Mouse (Mus musculus): ENCODE measurements at regions not wholly inside any gene's neighbourhood (a gene's known extent, or its start where the extent isn't known, plus 50 kb on each side); places are given as distances from the start of the nearest gene placed in this dataset.
A peak's percentile ranks its signal among the peaks of the same experiment; 100 is the strongest.

DNA sequence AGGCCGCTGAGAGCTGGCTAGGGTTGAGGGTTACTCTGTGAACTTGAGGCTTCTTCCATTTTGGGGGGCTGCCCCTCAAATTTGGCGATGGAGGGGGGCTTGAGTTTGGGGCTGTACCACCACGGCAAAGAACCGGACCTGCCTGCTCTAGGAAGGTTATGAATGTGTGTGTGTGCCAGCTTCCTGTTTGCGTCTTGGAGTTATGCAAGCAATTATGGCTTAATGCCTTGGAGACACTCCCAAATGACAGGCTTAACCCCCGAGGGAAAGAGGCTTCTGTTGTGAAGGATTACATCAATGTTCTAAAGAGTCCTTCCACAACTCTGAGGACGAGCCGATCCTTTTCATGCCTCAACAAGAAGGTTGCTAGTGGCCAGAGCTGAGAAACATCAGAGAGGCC is 294.1 kb downstream of the Bcl11a start:
- ATAC-seq (ENCODE audit: poor library complexity, severe bottlenecking) = peak; percentile 95

DNA sequence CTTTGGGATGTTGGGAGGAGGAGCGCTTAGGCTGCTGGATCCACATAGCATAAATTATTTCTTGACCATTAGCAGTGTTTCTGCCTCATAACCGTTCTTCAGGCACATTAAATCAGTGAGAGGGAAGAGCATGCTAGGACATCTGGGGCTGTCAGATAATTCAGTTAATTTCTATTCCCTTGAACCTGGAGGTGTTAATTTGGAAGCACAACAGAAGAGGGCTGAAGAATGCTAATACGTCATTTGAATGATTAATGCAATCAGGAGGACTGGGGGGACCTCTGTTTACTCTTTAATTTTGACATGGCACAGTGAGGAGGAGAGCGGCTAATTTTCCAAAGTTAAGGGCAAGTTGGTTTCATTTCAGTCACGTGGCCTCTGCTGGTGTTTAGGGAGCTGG is 294.8 kb downstream of the Bcl11a start:
- no peak for ATAC-seq (ENCODE audit: poor library complexity, severe bottlenecking)

DNA sequence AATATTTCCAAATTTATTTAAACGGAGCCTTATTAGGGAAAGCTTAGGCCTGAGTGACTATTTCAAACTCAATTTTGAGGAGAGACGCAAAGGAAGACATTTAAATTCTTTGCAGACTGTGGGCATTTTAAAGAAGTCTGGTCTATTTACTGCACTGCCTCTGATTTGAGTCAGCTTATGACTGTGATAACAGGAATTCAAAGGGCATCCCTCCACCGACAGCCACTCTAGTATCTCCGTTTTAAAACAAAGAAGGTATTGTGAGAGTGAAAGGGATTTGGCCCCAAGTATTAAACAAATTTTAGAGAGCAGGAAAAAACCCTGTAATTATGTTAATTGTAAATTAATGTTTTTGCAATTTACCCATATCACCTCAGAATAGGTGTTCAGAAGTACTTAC is 295.4 kb downstream of the Bcl11a start:
- no peak for ATAC-seq (ENCODE audit: poor library complexity, severe bottlenecking)

DNA sequence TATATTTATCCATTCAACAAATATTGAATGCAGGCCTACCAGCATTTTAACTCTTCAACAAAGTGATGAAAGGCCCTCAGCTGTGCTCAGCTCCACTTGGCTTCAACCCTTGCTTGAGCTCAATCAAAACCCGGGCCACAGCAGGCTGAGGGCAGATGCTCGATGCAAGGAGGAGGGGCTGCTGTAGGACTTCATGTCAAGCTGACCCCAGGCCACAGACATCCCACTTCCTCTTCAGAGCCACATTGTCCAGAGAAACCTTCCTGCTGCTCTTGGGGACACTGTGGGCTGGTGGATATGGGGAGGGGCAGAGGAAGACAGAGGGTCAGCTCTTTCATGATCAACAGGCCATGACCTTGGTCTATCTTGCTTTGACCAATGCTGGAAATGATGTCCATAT is 299.7 kb downstream of the Bcl11a start:
- no peak for ATAC-seq (ENCODE audit: poor library complexity, severe bottlenecking)

DNA sequence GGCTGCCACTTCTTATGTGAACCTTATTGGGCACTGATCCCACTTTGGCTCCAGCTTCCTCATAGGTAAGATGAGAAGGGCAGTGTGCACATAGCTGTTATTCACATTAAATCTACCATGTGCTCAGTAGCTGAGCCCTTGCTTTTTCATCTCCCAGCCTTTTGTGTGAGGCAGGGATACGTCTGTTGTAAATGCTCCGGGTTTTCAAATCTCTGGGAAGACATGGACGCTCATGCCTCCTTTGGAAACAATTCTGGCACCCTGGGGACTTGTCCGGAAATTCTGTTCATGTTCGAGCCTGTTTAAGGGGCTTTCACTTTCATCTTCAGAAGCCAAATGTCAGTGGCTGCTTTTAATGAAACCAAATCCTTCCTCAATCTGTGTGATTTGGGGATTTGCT is 312.7 kb downstream of the Bcl11a start:
- ATAC-seq (ENCODE audit: poor library complexity, severe bottlenecking) = peak; percentile 64

DNA sequence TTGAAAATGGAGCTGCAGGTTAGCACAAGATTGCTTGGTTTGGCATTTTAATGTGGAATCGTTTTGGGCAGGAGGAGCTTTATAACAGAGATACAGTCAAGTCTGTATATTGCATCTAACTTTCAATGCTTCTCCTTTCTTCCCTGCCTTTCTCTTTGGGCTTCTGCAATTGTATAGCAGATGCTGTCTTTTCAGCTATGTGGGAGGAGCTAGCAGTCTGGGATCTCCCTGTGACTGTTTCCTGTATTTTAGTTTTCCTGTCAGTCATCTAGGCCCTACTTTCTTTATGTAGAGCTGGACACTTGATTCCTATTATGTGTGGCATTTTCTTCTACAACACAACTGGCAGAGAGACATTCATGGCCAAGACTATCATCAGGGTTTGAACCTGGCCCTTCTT is 313.5 kb downstream of the Bcl11a start:
- ATAC-seq (ENCODE audit: poor library complexity, severe bottlenecking) = peak; percentile 60

DNA sequence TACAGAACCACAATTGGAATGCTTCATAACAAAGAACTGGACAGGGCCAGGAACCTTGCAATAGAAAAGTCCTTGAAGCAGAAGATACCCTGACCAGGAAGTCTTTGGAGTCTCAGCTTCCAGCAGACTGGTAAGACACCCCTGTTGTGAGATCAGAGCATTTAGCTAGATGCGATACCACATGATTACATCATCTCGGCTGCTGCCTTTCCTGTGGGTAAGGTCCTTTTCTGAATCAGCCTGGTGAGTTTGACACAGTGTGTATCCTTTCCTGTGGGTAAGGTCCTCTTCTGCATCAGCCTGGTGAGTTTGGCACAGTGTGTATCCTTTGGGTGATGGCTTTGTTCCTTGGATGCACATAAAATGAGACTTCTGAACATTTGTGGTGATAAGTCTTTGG is 317.6 kb downstream of the Bcl11a start:
- ATAC-seq (ENCODE audit: poor library complexity, severe bottlenecking) = peak; percentile 61

DNA sequence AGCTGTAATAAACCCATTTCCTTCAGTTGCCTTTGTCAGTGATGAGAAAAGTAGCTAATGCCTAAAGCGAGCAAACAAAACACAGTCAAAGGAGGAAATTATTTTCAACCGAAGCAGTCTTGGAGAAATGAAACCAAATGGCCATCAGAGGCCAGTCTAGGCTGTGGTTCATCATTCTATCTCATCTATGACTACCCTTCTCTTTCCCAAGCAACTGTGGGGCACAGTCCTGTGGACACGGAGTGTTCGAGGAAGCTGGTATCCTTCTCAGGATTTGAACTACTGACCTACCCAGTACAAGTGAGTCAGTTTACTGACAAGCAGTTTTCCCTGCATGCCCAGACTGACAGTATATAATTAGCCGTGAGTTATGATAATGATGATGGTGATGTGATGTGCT is 319.1 kb downstream of the Bcl11a start:
- peak; percentile 62 for ATAC-seq (ENCODE audit: poor library complexity, severe bottlenecking)

DNA sequence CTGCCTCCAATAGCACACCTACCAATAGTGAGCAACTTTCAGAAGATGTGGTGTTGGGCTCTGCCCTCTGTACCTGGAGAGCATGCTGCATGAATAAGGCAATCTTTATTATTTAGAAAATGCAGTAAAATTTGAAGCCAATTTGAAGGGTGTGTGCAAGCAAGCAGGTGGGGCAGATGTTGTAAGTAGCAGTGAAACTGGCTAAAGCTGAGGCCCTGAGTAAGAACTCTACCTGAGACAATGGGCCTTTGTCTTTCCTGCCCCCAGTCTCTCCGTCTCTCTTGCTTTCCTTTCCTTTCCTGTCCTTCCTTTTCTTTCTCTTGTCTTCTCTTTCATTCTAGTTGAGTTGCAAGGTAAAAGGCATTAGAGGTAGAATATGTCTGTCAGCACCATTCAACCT is 319.9 kb downstream of the Bcl11a start:
- no peak for ATAC-seq (ENCODE audit: poor library complexity, severe bottlenecking)

DNA sequence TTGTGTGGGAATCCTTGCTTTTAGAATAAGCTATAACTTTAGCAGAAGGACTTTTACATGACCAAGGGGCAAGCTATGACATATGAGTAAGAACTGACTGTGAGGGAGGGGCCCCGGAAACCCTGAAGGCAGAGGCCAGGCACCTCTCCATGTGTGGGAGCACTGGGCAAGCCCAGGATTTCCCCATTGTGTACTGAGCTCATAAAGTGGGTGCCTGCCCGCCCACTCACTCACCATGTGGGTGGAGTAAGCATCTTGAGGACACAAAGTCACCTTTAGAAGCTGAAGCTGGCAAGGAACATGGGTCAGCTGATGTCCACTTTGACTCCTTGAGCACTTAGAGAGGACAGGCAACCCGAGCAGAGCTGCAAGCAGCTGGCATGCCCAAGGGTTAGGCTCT is 323.3 kb downstream of the Bcl11a start:
- ATAC-seq (ENCODE audit: poor library complexity, severe bottlenecking) = no peak

DNA sequence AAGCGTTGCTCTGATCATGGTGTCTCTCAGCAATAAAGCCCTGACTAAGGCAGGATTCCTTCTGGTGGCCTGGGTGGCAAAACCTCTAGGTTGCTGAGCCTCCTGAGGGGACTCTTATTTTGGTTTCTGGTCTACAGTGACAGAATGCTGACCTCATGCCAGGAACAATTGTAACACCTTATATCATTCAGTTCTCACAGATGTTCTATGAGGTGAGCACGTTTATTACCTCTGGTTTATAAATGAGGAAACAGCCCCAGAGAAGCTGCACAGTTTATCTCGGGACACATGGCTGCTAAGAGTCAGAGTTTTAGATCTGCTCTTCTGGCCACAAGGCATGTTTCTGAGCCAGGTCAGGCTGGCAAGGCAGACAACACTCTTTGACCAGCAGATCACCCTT is 324.3 kb downstream of the Bcl11a start:
- no peak for ATAC-seq (ENCODE audit: poor library complexity, severe bottlenecking)

DNA sequence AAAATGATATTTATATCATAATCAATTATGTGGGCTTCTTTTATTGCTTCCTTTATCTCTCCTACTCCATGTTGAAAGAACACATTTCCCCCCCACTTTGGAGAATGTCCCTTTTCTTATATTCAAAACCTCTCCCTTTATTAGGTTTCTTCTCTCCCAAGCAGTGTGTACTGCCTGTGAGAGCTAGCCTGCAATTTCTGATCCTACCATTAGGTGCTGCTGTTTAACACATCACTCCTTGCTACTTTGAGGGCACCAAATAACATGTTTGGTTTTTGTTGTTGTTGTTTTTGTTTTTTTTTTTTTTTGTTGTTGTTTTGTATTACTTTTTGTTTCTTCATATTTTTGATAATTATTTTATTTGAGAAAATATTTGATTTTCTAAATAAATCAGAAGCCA is 336.9 kb downstream of the Bcl11a start:
- ATAC-seq (ENCODE audit: poor library complexity, severe bottlenecking) = peak; percentile 72; the same call in 1 of the 2 replicates

DNA sequence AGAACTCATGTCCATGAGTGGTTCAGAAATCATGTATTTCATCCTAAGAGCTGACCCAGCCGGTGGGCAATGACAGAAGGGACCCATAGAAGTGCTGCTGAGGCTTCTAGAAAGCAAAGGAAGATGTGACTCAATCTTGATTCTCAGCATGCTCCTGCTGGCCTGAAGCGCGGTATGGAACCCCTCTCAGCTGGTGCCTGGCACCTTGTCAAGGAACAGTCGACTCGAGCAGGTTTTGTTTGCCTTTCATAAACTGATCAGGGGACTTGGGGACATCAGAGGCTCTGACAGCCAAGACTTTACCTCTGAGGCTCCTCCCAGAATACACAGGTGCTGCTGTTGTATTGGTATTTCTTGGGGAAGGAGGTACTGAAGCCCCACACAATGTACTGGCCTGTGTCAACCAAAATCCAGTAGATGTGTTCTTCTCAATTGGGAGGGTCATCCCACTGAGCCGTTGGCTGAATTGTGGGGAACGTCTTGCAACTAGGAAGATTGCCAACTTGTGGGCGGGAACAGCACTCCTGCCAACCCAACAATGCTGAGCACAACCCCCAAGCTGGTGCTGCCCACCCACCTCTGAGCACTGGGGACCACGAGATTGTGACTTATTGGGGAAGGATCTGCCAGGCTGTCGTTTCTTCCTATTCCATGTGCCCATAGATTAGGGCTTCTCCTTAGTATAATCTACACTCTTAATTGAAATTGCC is 344.4 kb downstream of the Bcl11a start:
- no peak for ATAC-seq (ENCODE audit: poor library complexity, severe bottlenecking)

DNA sequence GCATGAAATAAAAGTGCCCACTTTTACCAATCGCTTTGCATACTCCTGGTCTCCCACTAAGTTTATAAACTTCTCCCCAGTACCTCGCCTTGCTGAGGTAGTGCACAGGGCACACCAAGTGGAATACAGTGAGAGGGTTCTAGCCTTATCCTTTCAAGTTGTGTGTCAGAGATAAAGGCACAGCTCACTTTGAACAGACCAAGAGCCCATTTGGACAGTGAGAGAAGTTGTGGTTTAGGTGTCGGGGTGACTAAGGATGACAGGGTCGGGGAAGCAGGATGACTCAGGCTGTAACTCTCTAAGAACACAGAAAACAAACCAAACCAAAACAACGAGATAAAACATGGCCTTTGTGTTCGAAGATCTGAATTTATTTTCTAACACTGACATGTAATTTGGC is 345.4 kb downstream of the Bcl11a start:
- no peak for ATAC-seq (ENCODE audit: poor library complexity, severe bottlenecking)

DNA sequence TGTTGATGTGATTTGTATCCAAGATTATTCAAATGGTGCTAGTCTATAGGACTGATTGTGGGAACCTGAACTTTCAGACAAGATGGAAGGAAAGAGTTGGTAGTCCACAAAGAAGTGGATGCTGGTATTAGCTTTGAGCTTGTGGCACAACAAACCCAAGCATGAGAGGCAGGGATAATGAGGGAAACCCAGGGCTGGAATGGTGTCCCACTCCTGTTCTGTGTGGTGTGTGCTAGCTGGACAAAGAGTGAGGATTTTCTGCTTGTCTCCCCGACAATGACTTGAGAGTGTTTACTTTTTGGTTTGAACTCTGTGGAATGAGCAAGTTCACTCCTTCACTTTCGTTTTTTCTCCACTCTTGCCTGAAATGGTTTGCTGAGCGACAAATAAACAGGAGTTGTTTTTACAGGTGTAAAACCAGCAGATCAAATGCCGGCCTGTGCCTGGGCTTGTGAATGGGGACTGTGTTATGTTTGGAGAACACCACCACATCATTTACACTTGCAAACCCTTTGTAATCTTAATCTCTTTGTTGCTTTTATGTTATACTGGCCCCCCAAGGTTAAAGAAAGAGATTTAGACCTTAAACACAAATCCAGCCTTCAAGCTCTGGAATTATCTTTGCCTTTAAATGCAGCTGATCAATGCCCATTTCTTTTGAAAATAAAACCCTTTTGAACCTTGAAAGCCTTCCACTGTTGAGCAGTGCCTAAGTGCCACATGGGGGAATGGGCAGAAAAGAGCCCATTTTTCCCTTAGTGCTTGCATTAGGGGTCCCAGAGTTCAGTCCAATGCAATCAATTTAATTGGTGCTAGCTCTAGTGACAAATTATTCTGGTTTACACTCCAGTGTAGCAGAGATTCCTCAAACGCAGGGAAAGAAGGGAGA is 349.4 kb downstream of the Bcl11a start:
- no peak for ATAC-seq (ENCODE audit: poor library complexity, severe bottlenecking)

DNA sequence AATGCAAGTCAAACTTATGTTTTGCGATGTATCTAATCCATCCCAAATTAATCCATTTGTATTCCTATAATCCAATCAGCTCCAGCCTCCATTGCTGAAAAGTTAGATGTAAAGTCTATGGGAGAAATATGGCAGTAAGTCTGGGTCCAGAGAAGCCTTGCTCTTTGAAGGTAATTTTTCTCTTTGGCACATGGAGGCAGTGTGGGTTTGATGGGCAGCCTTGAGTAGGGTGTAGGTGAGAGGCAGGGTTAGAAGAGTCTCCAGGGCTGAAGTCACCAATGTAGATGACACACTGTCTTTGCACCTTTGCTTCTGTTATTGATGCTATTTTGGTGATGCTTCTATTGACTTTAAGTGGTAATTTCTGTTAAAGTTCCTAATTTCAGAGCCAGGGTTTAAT is 370.8 kb downstream of the Bcl11a start:
- ATAC-seq (ENCODE audit: poor library complexity, severe bottlenecking) = no peak

DNA sequence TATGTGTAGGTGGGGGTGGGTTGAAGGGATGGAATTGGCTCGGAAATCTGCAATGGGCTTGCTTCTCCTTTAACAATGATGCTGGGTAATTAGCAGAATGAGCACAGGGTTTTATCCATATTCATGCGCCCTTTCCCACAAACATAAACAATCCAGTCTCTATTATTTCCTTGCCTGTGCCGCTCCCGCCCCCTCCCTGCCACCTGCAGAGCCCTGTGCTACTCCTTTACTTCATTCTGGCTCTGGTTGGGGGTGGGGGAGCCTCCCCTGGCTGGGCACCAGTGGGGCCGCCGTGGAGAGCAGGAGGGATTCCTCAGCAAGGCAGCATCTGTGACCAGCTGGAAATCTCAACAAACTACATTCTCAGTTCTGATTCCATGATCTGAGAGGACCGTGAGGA is 374.4 kb downstream of the Bcl11a start:
- no peak for ATAC-seq (ENCODE audit: poor library complexity, severe bottlenecking)

DNA sequence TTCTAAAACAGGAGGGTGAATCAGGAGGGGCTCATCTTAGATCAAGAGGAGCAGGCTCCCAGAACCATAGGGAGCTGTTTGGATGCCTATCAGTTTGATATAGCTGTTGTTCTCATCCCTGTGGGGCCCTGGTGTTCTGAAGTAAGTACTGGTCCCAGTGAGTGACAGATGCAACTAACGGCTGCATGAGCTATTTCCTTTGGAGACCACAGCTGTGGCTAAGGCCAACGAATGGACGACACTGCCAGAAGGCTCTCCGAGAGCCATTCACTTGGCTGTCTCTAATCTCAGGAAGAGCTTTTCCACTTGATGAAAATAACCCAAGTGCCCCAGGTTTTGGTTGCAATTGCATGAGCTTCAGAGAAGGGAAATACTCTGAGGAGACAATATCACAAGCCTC is 386.8 kb downstream of the Bcl11a start:
- ATAC-seq (ENCODE audit: poor library complexity, severe bottlenecking) = no peak

DNA sequence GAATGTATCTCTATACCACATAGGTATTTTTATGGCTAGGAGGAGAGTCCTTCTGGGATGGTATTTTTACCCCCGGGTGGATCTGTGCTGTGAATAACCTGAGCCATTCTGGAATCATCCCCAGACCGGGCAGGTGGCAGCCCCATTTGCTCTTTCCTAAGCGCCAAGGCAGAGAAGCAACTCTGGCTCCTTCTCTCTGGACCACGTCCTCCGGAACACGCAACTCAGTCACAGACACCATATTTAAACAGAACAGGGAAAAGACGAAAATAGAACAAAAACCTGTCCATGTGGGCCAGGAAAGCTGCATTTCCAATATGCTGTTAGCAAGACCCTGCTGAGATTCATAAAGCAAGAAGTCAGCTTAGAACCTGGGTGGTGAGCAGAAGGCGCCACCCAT is 389.6 kb downstream of the Bcl11a start:
- ATAC-seq (ENCODE audit: poor library complexity, severe bottlenecking) = no peak

DNA sequence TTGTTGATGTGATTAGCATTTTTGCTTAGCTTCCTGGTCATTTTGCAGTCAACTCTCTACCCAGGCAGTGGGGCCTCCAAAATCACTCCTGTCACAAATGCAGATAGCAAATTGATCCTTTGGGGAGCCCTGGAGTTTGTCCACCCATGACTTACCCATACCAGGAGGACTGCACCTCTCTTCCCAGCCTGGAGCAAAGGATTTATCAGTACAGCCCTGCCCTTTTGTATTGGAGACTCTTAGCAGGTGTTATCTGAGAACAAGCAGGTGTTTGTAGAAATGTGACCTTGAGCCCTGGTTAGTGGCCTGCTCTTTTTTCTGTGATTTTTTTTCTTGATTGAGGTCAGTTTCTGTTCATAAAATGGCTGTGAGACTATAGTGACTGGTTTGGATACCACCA is 392.6 kb downstream of the Bcl11a start:
- no peak for ATAC-seq (ENCODE audit: poor library complexity, severe bottlenecking)

DNA sequence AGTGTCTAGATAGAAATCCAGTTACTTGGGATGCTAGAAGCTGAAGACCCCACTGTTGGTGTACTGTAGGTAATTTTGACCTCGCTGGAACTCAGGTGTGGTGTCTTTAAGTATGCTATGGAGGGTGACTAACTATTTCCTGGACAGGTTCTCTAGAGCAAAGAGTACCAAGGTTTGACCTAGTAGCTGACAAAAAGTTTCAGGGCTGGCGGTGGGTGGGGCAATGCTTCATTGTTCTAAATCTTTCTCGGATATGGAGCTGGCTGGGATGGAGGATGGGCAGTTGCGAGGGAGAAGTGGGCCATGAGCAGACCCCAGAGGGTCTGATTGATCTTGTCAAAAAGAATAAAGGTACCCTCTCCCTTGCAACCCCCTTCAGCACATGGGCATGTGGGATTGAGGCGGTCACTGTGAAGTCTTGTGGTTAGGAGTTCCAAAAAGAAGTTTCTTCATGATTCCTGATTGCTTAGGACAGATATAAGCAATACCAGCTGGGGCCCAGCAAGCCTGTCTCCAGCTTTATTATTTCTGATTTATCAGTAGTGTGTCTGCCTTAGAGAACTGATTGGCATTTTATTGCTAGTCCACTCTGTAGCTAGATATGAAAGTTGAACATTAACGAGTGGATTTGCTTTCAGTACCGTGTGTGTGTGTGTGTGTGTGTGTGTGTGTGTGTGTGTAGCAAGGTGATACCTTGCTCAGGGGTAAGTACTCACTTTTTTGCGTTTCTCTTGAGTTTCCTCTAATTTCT is 394.9 kb downstream of the Bcl11a start:
- no peak for ATAC-seq (ENCODE audit: poor library complexity, severe bottlenecking)

Data from megakaryocyte, adult 5-6 weeks (primary cell).